Mouse (Mus musculus) lung, embryonic 14.5 days (tissue): ENCODE measurements around the gene Hoxa13. TPM values are rescaled to one million over a fixed set of nuclear protein-coding genes. Genes with fewer than 3 reads are reported as not detected.

Experiments
- ATAC-seq: fragments of 200-750 bp; cut with Nextera tagmentation; 2 replicates; pipeline ENCODE4 v1.8.0; 2017; ENCODE audit warnings: mild to moderate bottlenecking, moderate TSS enrichment, moderate library complexity; ENCODE audit not compliant: insufficient read depth
- DNase-seq: peaks from one replicate; pipeline ENCODE4 v3.0.0-alpha.2; 2015
- H3K27ac ChIP-seq: fragments of 300-500 bp; sonication (generic); 2 replicates; pipeline ENCODE4 v1.5.1; 2014; ENCODE audit warnings: low read depth, mild to moderate bottlenecking, moderate library complexity
- H3K27me3 ChIP-seq: fragments of 300-500 bp; sonication (generic); 2 replicates; pipeline ENCODE4 v1.6.1; 2014; ENCODE audit warnings: low read length, control low read depth; ENCODE audit not compliant: insufficient read depth
- H3K36me3 ChIP-seq: fragments of 300-500 bp; sonication (generic); 2 replicates; pipeline ENCODE4 v1.6.1; 2014; ENCODE audit warnings: control low read depth; ENCODE audit not compliant: insufficient read depth
- H3K4me1 ChIP-seq: fragments of 300-500 bp; sonication (generic); 2 replicates; pipeline ENCODE4 v1.6.1; 2014; ENCODE audit warnings: antibody characterized with exemption, control low read depth; ENCODE audit not compliant: insufficient read depth
- H3K4me2 ChIP-seq: fragments of 300-500 bp; sonication (generic); 2 replicates; pipeline ENCODE4 v1.6.1; 2014; ENCODE audit warnings: mild to moderate bottlenecking
- H3K4me3 ChIP-seq: fragments of 300-500 bp; sonication (generic); 2 replicates; pipeline ENCODE4 v1.5.1; 2014; ENCODE audit warnings: low read depth, low read length
- H3K9ac ChIP-seq: fragments of 300-500 bp; sonication (generic); 2 replicates; pipeline ENCODE4 v1.6.1; 2014
- H3K9me3 ChIP-seq: fragments of 300-500 bp; sonication (generic); 2 replicates; pipeline ENCODE4 v1.6.1; 2016; ENCODE audit warnings: low read depth, low read length, control low read depth
- CTCF ChIP-seq: IDR thresholded peaks from 2 replicates; pipeline ENCODE4 v1.5.1; 2016; ENCODE audit warnings: antibody characterized with exemption, low read depth
- WGBS: fragments of 180-500 bp; shearing (Covaris S2); extraction: QIAGEN DNeasy Blood & Tissue Kit; methylation state at CpG from one replicate; pipeline ENCODE4 v1.1.7; 2014; 5-methylcytosine and 5-hydroxymethylcytosine counted together
- polyA plus RNA-seq: library from polyadenylated mRNA; unstranded; fragments of >200 nt; fragmentation: Nextera tagmentation; extraction: Ambion mirVana; gene quantifications from 2 replicates; pipeline ENCODE4 v1.2.1, GENCODE M21; 2014

Hoxa13 gene
- polyA plus RNA-seq, 1 experiment from 2014 or later = not detected

DNA sequence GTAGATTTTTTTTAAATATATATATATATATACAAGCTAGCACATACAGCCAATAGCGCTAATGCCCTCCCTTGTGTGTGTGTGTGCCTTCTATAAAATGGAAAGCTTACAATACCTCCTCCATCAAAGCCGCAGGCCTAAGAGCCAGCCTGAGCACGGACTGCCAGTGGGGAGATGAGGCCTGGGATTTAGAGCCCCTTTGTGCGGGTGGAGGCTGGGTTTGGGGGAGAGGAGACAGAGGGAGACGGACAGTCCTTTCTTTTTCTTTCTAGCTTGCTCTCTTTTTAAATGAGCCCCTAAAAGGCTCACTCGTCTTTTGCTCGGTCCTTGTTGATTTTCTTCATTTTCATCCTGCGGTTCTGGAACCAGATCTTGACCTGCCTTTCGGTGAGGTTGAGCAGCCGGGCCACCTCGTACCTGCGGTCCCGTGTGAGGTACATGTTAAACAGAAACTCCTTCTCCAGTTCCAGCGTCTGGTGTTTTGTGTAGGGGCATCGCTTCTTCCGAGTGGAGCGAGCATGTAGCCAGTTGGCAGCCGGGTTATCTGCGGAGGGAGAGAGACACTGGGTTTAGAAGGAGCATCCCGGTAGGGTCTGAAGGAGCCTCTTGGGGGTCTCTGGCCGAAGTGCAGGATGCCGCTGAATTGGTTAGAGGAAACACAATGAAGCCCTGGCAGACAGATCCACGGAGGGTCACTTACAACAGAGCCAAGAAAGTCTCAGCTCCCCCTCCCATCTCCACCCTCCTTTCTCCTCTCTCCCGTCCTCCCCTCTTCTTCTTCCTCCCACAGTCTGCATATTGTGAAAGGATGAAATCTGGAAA, 36.5 kb downstream of the Hoxa13 start:
- H3K27ac ChIP-seq = no peak overlapping the region
- no peak for DNase-seq
- 9% methylated on average over 24 of the region's 24 CpGs for WGBS
- peak overlapping the region; percentile 23; the same call in 1 of the 2 replicates for H3K4me2 ChIP-seq
- no peak for TF ChIP-seq CTCF
- H3K4me3 ChIP-seq = peak overlapping the region; percentile 5; the same call in 1 of the 2 replicates
- no peak overlapping the region; the same call in 1 of the 2 replicates for H3K9ac ChIP-seq
- no peak for ATAC-seq
- no peaks in the 10 kb centered on the region for H3K4me1 ChIP-seq
- peaks cover 100% of the 10 kb centered on the region for H3K27me3 ChIP-seq
- H3K36me3 ChIP-seq = no peaks in the 10 kb centered on the region
- H3K9me3 ChIP-seq = no peaks in the 10 kb centered on the region

DNA sequence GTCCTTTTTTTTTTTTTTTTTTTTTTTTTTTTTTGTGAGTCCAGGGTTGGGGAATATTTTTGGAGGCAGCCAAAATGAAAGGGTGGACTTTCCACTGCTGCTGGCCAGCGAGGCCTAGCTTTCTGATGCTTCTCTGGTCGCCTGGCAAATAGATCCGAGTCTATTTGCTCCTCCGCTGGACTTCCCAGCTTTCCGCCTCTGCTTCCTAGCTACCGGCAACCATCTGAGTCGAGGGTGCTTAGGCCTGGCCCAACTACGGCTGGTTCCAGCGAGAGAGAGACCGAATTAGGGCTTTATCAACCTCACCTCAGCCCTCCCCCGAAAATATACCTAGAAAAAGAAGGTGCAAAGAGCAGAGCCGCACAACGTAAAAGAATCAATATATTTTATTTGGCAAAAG, 38.0 kb downstream of the Hoxa13 start:
- WGBS = 47% methylated on average over 13 of the region's 13 CpGs
- no peak overlapping the region for H3K4me2 ChIP-seq
- no peak overlapping the region for H3K9ac ChIP-seq
- H3K36me3 ChIP-seq = no peaks in the 10 kb centered on the region
- H3K27ac ChIP-seq = no peak overlapping the region
- peaks cover 100% of the 10 kb centered on the region for H3K27me3 ChIP-seq
- no peaks in the 10 kb centered on the region for H3K4me1 ChIP-seq
- DNase-seq (no peak), ATAC-seq (no peak)
- no peak for TF ChIP-seq CTCF
- no peaks in the 10 kb centered on the region for H3K9me3 ChIP-seq
- no peak overlapping the region for H3K4me3 ChIP-seq

DNA sequence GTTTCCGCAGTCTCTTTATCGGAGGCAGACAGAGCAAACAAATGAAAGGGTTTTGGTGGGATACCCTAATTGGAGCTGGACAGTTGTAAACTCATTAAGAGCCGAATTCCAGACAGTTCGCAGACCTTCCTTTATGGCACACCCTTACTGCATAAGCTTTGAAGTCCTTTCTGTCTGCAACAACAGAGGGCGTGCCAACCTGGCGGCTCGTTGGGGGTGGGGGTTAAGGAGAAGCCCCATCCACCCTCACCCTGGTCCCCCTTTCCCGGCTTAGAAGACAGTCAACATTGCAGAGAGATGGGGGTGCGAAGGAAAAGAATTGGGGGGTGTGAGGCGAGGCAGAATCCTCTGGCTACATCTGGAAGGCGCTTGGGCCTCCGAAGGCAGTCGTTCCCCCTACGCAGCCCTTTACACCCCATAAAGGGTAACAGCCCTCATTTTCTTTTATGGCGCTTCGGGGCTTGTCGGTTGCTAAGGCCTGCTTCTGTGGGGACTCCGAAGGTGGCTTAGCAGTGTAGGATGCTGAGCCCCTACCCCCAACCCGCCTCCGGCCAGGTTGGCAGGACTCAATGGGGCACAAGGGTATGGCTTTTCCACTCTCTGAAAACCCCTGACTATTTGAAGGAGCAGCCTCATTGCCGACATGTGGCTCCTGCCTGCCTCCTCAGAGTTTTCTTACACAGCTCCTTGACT, 38.5 kb downstream of the Hoxa13 start:
- H3K9ac ChIP-seq = no peak overlapping the region
- no peak for DNase-seq
- WGBS = 22% methylated on average over 21 of the region's 21 CpGs

DNA sequence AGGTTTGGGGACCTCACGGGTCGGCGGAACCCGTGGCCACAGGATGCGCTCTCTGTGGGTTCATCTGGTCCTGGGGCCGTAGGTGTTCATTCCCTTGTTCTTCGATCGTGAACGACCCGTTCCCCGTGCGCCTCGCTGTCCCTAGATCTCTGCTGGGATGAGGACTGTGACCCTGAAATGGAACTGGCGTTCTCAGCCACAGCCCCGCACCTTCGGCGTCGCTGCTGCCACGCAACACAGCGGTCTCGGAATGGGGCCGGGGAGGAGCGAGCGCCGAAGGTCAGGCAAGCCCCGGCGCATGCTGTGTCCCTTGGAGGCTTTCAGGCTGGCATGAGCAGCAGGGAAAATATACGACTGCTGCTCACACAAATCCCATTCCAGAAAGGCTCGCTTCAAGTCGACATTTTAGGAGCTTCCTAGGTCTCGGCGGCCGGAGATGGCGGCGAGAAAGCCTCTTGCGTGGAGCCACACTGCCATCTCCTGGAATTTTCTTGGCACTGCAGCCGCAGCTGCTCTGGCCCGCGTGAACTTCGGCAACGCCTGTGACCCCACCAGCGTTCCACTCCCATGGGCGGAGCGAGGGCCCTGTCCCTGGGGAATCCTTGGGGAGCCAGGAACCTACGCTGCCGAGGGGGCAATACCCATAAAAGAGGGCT, 39.2 kb downstream of the Hoxa13 start, which contains the start of gene Hoxa7:
Gene Hoxa7, minus strand, starts transcription at position 518 of the 656 bp plus-strand sequence.
- DNase-seq (peak; percentile 97), ATAC-seq (peak; percentile 51)
- peak within 1 kb of the TSS; percentile 67 for H3K9ac ChIP-seq

More for the DNA sequence above, 38.5 kb downstream of the Hoxa13 start:
- Histone ChIP-seq H3K9me3 (no peaks in the 10 kb centered on the region), H3K27me3 (peaks cover 100% of the 10 kb centered on the region), H3K4me3 (peak overlapping the region; percentile 58), H3K27ac (no peak overlapping the region), H3K4me2 (peak overlapping the region; percentile 94), H3K36me3 (no peaks in the 10 kb centered on the region), H3K4me1 (no peaks in the 10 kb centered on the region)
- peak; percentile 2; the same call in 1 of the 2 replicates for ATAC-seq
- TF ChIP-seq CTCF = no peak

DNA sequence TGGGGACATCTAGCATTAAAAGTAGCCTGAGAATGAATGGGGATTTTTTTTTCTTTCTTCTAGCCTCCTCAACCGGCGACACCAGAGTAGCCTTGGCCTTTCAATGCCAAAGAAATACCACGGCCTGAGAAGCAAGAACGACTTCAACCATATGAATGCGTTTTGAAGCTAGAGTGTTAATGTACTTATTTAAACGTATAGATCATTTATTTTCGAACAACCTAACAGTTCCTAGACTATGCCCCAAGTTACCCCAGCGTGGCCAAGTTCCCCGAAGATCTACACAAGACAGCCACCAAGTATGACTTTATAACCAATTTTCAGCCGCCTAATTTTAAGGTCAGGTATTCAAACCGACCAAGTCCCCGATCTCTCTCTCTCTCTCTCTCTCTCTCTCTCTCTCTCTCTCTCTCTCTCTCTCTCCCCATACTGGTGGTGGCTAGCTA, 39.8 kb downstream of the Hoxa13 start:
- peak; percentile 48 for DNase-seq
- Histone ChIP-seq H3K4me3 (peak overlapping the region; percentile 58), H3K9ac (peak overlapping the region; percentile 67), H3K27ac (no peak overlapping the region), H3K4me2 (peak overlapping the region; percentile 94), H3K9me3 (no peaks in the 10 kb centered on the region), H3K27me3 (peaks cover 99% of the 10 kb centered on the region), H3K36me3 (no peaks in the 10 kb centered on the region), H3K4me1 (no peaks in the 10 kb centered on the region)
- no peak for ATAC-seq
- no peak for TF ChIP-seq CTCF
- WGBS = 25% methylated on average over 12 of the region's 12 CpGs

More for the DNA sequence above, 39.2 kb downstream of the Hoxa13 start, which contains the start of gene Hoxa7:
- Histone ChIP-seq H3K36me3 (no peaks in the 10 kb centered on the region), H3K9me3 (no peaks in the 10 kb centered on the region), H3K27me3 (peaks cover 99% of the 10 kb centered on the region), H3K4me1 (no peaks in the 10 kb centered on the region), H3K27ac (no peak within 1 kb of the TSS), H3K4me3 (peak within 1 kb of the TSS; percentile 58), H3K4me2 (peak within 1 kb of the TSS; percentile 94)
- peak; percentile 99 for TF ChIP-seq CTCF
- WGBS = 2% methylated on average over 46 of the region's 46 CpGs

DNA sequence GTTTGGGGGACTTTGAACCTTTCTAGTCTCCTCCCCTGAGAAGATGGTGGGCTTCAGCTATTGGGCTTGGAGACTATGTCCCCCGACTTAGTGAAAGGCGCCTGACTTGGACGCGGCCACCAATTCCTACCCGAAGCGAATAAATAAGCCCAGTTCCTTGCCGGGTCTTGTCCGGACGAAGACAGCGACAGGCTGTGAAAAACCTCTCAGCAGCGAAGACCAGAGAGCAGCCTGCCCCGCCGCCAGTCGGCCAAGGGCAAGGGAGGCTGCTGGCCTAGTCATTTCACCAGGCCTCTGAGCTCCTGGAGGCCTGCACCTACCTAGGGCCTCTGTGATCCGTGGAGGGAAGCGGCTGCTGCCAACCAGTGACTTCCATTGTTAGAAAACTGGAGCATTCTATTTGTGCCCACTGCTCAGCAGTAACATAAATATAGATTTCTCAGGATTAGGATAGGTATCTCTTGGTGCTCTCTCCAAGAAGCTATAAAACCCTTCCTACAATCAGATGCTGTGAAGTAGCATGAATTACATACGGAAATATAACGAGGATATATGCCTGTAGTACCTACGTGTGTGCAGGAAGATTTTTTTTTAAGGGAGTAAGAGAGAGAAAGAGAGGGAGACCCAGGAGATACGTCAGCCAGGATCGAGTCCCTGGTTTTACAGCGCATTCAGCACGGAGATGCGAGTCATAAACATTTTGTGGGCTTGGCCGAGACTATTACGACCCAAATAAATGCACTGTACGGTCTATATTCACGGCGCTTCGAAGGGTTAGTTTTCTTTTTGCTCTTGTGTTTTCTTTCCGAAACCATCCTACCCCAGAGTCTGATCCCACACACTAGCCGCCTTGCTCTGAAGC, 40.4 kb downstream of the Hoxa13 start:
- H3K9ac ChIP-seq = no peak overlapping the region
- 43% methylated on average over 32 of the region's 32 CpGs for WGBS
- H3K4me3 ChIP-seq = peak overlapping the region; percentile 58; the same call in 1 of the 2 replicates
- no peak overlapping the region for H3K27ac ChIP-seq
- peaks cover 99% of the 10 kb centered on the region for H3K27me3 ChIP-seq
- no peaks in the 10 kb centered on the region for H3K36me3 ChIP-seq
- ATAC-seq = no peak
- TF ChIP-seq CTCF = no peak
- H3K4me2 ChIP-seq = peak overlapping the region; percentile 94
- no peak for DNase-seq
- H3K9me3 ChIP-seq = no peaks in the 10 kb centered on the region
- H3K4me1 ChIP-seq = no peaks in the 10 kb centered on the region
